Mouse (Mus musculus) intestine, embryonic 16.5 days (tissue): ENCODE measurements around the gene Ankrd11. TPM values are rescaled to one million over a fixed set of nuclear protein-coding genes. Genes with fewer than 3 reads are reported as not detected.

ENCODE experiments used
- ATAC-seq: fragments of 200-750 bp; cut with Nextera tagmentation; 2 replicates; pipeline ENCODE4 v1.8.0; 2017; ENCODE audit warnings: moderate TSS enrichment, moderate library complexity
- H3K27ac ChIP-seq: fragments of 300-500 bp; sonication (generic); 2 replicates; pipeline ENCODE4 v1.5.1; 2014; ENCODE audit warnings: mild to moderate bottlenecking, low read length
- H3K27me3 ChIP-seq: fragments of 300-500 bp; sonication (generic); replicated peaks from 2 replicates; pipeline ENCODE4 v1.6.1; 2014; ENCODE audit warnings: low read length, control low read depth, mixed read lengths; ENCODE audit not compliant: control insufficient read depth, insufficient read depth
- H3K36me3 ChIP-seq: fragments of 300-500 bp; sonication (generic); 2 replicates; pipeline ENCODE4 v1.6.1; 2014; ENCODE audit warnings: low read length, control low read depth; ENCODE audit not compliant: control insufficient read depth, insufficient read depth
- H3K4me1 ChIP-seq: fragments of 300-500 bp; sonication (generic); 2 replicates; pipeline ENCODE4 v1.6.1; 2014; ENCODE audit warnings: low read length, control low read depth, mixed read lengths; ENCODE audit not compliant: control insufficient read depth, insufficient read depth
- H3K4me2 ChIP-seq: fragments of 300-500 bp; sonication (generic); 2 replicates; pipeline ENCODE4 v1.6.1; 2014; ENCODE audit warnings: low read depth, low read length, control low read depth
- H3K4me3 ChIP-seq: fragments of 300-500 bp; sonication (generic); 2 replicates; pipeline ENCODE4 v1.5.1; 2014; ENCODE audit warnings: mild to moderate bottlenecking, low read length
- H3K9ac ChIP-seq: fragments of 300-500 bp; sonication (generic); 2 replicates; pipeline ENCODE4 v1.6.1; 2014; ENCODE audit warnings: low read depth, low read length
- H3K9me3 ChIP-seq: fragments of 300-500 bp; sonication (generic); 2 replicates; pipeline ENCODE4 v1.6.1; 2016; ENCODE audit warnings: low read length, control low read depth; ENCODE audit not compliant: control insufficient read depth
- WGBS: fragments of 180-500 bp; shearing (Covaris S2); extraction: QIAGEN DNeasy Blood & Tissue Kit; methylation state at CpG from one replicate; pipeline ENCODE4 v1.1.7; 2014; 5-methylcytosine and 5-hydroxymethylcytosine counted together
- polyA plus RNA-seq: library from polyadenylated mRNA; unstranded; fragments of >200 nt; fragmentation: Nextera tagmentation; extraction: Ambion mirVana; gene quantifications from 2 replicates; pipeline ENCODE4 v1.2.1, GENCODE M21; 2015

The Ankrd11 gene
- polyA plus RNA-seq, 1 experiment from 2014 or later = 19.5 TPM

DNA sequence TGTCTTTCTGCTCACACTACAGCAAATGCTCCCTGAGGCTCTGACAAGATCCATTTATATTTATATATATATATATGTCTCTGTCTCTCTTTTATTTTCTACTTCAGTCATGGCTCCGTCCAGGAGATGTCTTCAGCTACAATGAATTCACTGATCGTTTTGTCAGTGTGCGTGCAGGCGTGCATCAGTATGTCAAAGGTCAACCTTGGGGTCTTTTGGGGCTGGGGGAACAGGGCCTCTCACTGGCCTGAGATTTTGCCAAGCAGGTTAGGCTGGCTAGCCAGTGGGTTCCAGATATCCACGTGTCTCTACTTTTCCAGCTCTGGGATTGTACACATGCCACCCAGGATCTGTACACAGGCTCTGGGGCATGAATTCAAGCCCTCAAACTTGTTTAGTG lies 139.1 kb downstream of the Ankrd11 start:
- Histone ChIP-seq H3K4me3 (no peak overlapping the region), H3K4me1 (peaks cover 4% of the 10 kb centered on the region; the same call in 1 of the 2 replicates), H3K27me3 (no peaks in the 10 kb centered on the region), H3K9me3 (no peaks in the 10 kb centered on the region), H3K27ac (no peak overlapping the region), H3K4me2 (no peak overlapping the region), H3K36me3 (0 out of 2 replicates have a peak, but pooled peaks cover 4% of the 10 kb centered on the region), H3K9ac (no peak overlapping the region)
- WGBS = 67% methylated on average over 5 of the region's 5 CpGs
- no peak for ATAC-seq

DNA sequence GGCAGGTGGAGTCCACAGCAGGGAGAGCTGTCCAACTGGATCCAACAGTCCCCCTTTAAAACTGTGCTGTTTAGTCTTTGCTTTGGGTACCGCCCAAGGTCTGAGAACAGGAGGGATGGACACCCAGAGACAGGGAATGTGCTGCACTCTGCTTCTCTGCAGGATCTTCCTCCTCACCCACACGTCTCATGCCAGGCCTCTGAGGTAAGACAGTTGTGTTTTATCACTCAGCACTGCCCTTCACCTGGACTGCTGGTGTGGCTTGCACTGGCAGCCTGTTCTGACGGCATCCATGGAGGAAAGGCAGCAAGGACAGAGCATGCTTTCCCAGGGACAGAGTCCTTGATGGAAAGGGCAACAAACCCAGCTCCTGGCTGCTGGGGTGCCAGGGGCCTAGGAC lies 139.5 kb downstream of the Ankrd11 start:
- no peak for ATAC-seq
- 0 out of 2 replicates have a peak, but pooled peaks cover 2% of the 10 kb centered on the region for H3K36me3 ChIP-seq
- WGBS = 72% methylated on average over 3 of the region's 3 CpGs

GRCm38 (mm10) chr8:122901892-122902515 lies 140.1 kb downstream of the Ankrd11 start:
- no peaks in the 10 kb centered on the region for H3K36me3 ChIP-seq
- H3K27ac ChIP-seq = no peak overlapping the region
- H3K9ac ChIP-seq = no peak overlapping the region
- H3K9me3 ChIP-seq = no peaks in the 10 kb centered on the region
- 83% methylated on average over 8 of the region's 8 CpGs for WGBS
- no peak for ATAC-seq
- H3K4me3 ChIP-seq = no peak overlapping the region
- H3K4me2 ChIP-seq = no peak overlapping the region
- no peaks in the 10 kb centered on the region for H3K27me3 ChIP-seq
- peaks cover 4% of the 10 kb centered on the region; the same call in 1 of the 2 replicates for H3K4me1 ChIP-seq

More for the DNA sequence above, 139.5 kb downstream of the Ankrd11 start:
- Histone ChIP-seq H3K4me1 (peaks cover 4% of the 10 kb centered on the region; the same call in 1 of the 2 replicates), H3K4me2 (no peak overlapping the region), H3K27me3 (no peaks in the 10 kb centered on the region), H3K9me3 (no peaks in the 10 kb centered on the region), H3K27ac (no peak overlapping the region), H3K4me3 (no peak overlapping the region), H3K9ac (no peak overlapping the region)

- H3K36me3 ChIP-seq = peaks cover 1% of the 10 kb centered on the region
- 93% methylated on average over 7 of the region's 7 CpGs for WGBS
- H3K27ac ChIP-seq = no peak overlapping the region
- no peak overlapping the region for H3K9ac ChIP-seq
- peaks cover 4% of the 10 kb centered on the region; the same call in 1 of the 2 replicates for H3K4me1 ChIP-seq
- no peak overlapping the region for H3K4me3 ChIP-seq
- no peaks in the 10 kb centered on the region for H3K27me3 ChIP-seq
- no peaks in the 10 kb centered on the region for H3K9me3 ChIP-seq
- ATAC-seq = no peak
- H3K4me2 ChIP-seq = no peak overlapping the region
These were observed 140.6 kb downstream of the Ankrd11 start for GRCm38 (mm10) chr8:122901476-122901875.

- H3K9me3 ChIP-seq = no peaks in the 10 kb centered on the region
- no peak overlapping the region for H3K4me3 ChIP-seq
- peaks cover 14% of the 10 kb centered on the region for H3K36me3 ChIP-seq
- no peaks in the 10 kb centered on the region for H3K4me1 ChIP-seq
- no peaks in the 10 kb centered on the region for H3K27me3 ChIP-seq
- 67% methylated on average over 5 of the region's 5 CpGs for WGBS
- H3K27ac ChIP-seq = no peak overlapping the region
- ATAC-seq = no peak
- no peak overlapping the region for H3K4me2 ChIP-seq
- H3K9ac ChIP-seq = no peak overlapping the region
These were observed 143.0 kb downstream of the Ankrd11 start for GRCm38 (mm10) chr8:122899085-122899484.

GRCm38 (mm10) chr8:122898473-122898872 lies 143.6 kb downstream of the Ankrd11 start:
- ATAC-seq = no peak
- no peaks in the 10 kb centered on the region for H3K27me3 ChIP-seq
- 89% methylated on average over 12 of the region's 12 CpGs for WGBS
- H3K9me3 ChIP-seq = no peaks in the 10 kb centered on the region
- H3K4me3 ChIP-seq = no peak overlapping the region
- H3K4me1 ChIP-seq = no peaks in the 10 kb centered on the region
- no peak overlapping the region for H3K4me2 ChIP-seq
- H3K27ac ChIP-seq = no peak overlapping the region
- no peak overlapping the region for H3K9ac ChIP-seq
- peaks cover 14% of the 10 kb centered on the region for H3K36me3 ChIP-seq

- peaks cover 14% of the 10 kb centered on the region for H3K36me3 ChIP-seq
- 85% methylated on average over 4 of the region's 4 CpGs for WGBS
- no peak for ATAC-seq
These were observed 144.1 kb downstream of the Ankrd11 start for GRCm38 (mm10) chr8:122898018-122898417.

DNA sequence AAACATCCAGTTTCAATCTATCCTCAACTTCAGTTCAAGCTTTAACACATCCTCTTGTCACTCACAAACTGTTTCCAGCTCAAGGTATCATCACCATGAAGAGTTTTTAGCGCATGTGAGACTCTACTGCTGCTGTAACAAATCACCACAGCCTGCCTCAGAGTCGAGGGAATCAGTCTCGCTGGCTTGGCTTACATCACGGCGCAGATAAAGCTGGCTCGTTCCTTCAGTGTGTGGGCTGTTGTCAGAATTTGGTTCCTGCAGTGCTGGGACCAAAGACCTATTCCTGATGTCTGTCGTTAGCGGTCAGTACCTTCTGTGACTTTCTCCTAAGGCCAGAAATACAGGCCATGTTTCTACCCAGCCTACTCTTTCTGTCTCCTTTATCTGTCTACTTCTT lies 144.9 kb downstream of the Ankrd11 start:
- Histone ChIP-seq H3K27me3 (no peaks in the 10 kb centered on the region), H3K9me3 (no peaks in the 10 kb centered on the region), H3K36me3 (peaks cover 14% of the 10 kb centered on the region), H3K4me2 (no peak overlapping the region), H3K4me1 (no peaks in the 10 kb centered on the region), H3K27ac (no peak overlapping the region), H3K4me3 (no peak overlapping the region), H3K9ac (no peak overlapping the region)
- 93% methylated on average over 8 of the region's 8 CpGs for WGBS
- no peak for ATAC-seq

More at GRCm38 (mm10) chr8:122898018-122898417, 144.1 kb downstream of the Ankrd11 start:
- Histone ChIP-seq H3K4me2 (no peak overlapping the region), H3K4me3 (no peak overlapping the region), H3K9ac (no peak overlapping the region), H3K9me3 (no peaks in the 10 kb centered on the region), H3K27ac (no peak overlapping the region), H3K27me3 (no peaks in the 10 kb centered on the region), H3K4me1 (no peaks in the 10 kb centered on the region)

GRCm38 (mm10) chr8:122896317-122896716 lies 145.8 kb downstream of the Ankrd11 start:
- no peaks in the 10 kb centered on the region for H3K4me1 ChIP-seq
- no peaks in the 10 kb centered on the region for H3K27me3 ChIP-seq
- H3K9ac ChIP-seq = no peak overlapping the region
- no peak for ATAC-seq
- peaks cover 14% of the 10 kb centered on the region for H3K36me3 ChIP-seq
- WGBS = 90% methylated on average over 11 of the region's 11 CpGs
- no peak overlapping the region for H3K4me2 ChIP-seq
- H3K27ac ChIP-seq = no peak overlapping the region
- no peaks in the 10 kb centered on the region for H3K9me3 ChIP-seq
- no peak overlapping the region for H3K4me3 ChIP-seq

DNA sequence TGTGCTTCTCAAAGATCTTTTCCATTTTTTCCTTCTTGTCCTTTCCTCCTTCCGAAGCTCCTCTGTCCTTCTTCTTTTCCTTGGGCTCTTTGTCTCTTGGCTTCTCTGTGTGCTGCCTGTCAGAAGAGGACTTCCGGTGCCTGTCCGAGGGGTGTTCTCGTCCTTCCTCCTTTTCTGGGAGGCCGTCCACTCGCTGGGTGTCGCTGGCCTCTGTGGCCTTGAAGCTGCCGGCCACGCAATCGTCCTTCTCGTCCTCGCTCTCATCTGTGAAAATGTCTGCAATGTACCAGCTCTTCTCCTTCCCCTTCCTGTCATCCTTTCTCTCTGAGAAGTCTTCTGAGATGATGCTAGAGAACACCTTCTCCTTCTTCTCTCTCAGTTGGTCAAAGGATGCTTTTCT lies 148.6 kb downstream of the Ankrd11 start:
- no peak overlapping the region for H3K27ac ChIP-seq
- no peaks in the 10 kb centered on the region for H3K4me1 ChIP-seq
- peaks cover 37% of the 10 kb centered on the region for H3K36me3 ChIP-seq

More for the DNA sequence above, 148.6 kb downstream of the Ankrd11 start:
- H3K4me2 ChIP-seq = no peak overlapping the region
- no peak overlapping the region for H3K4me3 ChIP-seq
- 84% methylated on average over 12 of the region's 12 CpGs for WGBS
- ATAC-seq = no peak
- H3K27me3 ChIP-seq = no peaks in the 10 kb centered on the region
- no peak overlapping the region for H3K9ac ChIP-seq
- no peaks in the 10 kb centered on the region for H3K9me3 ChIP-seq
